Mouse (Mus musculus) adrenal gland, adult 2 months (tissue): ENCODE measurements around the gene Fev. TPM values are rescaled to one million over a fixed set of nuclear protein-coding genes. Genes with fewer than 3 reads are reported as not detected.

Source experiments
- DNase-seq: peaks from one replicate; pipeline ENCODE4 v3.0.0; 2021
- long read RNA-seq: library from polyadenylated mRNA; stranded (forward); transcript quantifications from one replicate; pipeline ENCODE4 v2.0.0, GENCODE M21; 2021
- polyA plus RNA-seq: library from polyadenylated mRNA; depleted of rRNA; stranded (reverse); fragments of >200 nt; gene quantifications from 2 replicates; pipeline ENCODE4 v1.2.3, GENCODE M21; 2012; rRNA removed
- total RNA-seq, 2 experiments: library from RNA; stranded (reverse); gene quantifications; 2 replicates each; pipeline ENCODE4 v1.2.3; 2021

The Fev gene
- 1 to 10 TPM; 1.3 to 2.0 TPM for total RNA-seq
- polyA plus RNA-seq, result 1.8 and 3.1 TPM in 2 replicates
- long read RNA-seq, partial matches to known transcripts, result 0 of 2 reads
- long read RNA-seq, other reads (novel, unspliced or antisense), result 0 of 2 reads

DNA sequence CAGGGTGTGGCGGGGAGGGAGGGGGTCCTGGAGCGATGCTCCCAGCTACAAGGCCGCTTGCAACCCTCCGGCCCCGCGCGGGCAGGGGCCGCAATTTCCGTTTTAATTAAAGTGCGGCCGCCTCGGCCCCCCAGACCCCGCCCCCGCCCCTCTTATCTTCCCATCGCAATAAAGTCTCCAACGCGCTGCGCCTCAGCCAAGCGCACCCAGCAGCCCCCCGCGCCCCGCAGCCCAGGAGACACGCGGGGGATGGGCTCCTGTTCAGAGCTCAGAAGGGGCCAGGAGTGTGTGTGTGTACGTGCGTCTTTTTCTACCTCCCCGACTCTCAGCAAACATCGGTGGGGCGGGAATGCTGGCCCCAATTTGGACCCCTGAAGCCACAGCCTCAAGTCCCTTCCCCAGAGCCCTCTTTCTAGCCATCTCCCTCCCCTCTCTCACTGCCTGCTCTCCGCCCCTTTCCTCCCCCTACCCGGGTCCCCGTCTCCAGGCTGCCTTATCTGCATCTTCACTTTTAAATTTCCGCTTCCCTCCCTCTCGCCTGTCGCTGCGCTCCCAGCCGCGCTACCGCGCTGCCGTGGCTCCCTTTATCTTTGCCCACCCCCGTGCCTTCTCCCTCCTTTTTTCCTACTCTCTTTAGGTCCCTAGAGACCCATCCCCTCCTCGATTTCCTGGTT is at the start of gene Fev:
Fev (minus strand) TSS at position 51 of the 674 bp plus-strand sequence.
- no peak for DNase-seq

DNA sequence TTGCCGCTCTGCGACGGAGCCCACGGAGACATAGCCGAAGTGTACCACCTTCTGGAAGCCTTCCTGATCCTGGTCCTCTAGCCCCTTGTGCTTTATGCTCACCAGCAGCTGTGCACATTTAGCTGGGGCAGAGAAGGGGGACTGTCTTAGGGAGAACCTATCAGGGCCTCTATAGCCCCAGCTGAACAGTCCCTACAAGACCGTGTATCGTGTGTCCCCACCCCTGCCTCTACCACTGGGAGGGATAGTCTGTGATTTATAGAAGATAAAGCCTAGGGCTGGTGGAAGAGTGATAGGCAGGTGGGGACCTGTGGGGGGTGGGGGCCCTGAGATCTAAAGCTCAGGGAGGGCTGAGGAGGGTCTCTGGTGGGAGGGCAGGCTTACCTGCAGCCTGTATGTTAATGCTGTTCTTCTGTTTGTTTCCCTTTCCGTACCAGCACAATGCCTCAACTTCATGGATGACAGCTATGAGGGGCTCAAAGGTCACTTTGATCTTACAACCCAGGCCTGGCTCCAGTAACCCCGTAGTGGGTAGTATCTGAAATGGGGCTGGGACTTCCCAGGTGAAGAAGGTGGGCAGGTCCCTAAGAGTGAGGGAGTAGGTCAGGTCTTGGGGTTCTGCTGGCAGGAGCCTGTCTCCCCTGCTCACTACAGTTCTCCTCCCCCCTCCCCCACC is 42.5 kb upstream of the Fev start:
- no peak for DNase-seq

DNA sequence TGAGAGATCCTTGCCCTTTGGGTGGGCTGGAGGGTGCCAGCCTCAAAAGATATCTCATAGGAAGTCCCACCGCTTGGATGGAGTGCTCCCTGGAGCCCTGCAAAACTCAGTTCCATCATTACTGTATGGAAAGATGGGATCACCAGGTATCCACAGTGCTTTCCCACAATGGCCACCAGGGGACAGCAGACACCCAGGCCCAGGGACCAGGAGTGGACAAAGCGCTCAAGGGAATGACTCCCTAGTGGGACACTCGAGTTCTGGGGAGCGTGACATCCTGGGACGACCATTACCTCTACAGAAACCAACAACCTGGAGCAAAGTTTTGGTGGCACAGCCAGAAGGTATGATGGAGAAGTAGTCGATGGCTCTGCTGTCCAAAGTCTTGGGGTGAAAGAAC is 41.5 kb upstream of the Fev start:
- peak; percentile 63 for DNase-seq

DNA sequence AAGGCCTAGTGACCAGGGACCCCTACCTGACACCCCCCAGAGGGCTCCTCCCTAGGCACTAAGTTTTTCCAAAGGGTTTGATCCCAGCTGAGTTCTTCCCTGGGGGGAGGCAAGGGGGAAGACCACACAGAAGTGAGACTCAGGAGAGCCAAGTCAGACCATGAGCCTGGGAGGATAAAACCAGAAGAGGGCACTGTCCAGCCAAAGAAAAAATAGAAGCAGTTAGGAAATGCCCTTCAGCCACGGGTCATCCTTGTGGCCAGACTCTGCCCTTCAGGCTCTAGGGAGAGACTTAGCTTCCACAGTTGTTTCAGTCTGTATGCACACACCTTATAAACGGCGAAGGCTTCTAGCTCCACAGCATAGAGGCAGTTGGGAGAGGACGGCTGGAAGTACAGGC is 39.2 kb upstream of the Fev start:
- no peak for DNase-seq

DNA sequence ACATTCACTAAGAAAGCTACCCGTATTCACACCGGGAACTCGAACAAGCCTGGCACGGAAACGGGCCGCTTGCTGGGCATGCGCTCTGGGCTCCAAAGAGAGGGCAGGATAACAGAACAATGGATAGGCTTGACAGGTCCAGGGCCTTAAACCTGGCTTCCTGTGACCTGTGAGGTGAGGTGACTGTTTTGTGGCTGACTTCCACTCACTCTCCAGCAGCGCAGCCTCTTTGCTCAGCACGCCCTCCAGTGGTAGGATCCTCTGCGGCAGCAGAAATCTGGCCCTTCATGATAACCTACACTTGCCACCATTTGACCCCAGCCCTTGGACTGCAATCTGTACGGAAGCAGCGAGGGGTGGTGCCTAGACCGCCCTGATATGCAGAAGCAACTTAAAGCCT is 30.5 kb upstream of the Fev start:
- no peak for DNase-seq

DNA sequence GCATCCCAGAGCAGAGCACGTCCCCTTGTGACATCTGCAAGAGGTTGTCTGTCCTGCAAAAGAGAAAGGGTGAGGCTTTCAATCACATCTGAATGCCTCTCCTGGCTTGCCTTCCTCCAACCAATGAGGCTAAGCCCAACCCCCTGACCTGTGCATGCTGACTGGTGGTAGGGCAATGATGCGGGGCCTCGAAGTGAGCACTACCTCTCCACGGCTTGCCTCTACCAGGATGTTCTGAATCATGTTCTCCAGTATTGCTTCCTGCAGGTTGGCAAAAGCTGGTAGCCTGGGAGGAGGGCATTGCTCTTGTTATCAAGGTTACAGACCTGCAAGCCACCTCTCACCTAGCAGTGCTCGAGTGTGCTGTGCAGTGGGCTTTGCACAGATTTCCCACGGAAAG is 17.0 kb upstream of the Fev start:
- no peak for DNase-seq

DNA sequence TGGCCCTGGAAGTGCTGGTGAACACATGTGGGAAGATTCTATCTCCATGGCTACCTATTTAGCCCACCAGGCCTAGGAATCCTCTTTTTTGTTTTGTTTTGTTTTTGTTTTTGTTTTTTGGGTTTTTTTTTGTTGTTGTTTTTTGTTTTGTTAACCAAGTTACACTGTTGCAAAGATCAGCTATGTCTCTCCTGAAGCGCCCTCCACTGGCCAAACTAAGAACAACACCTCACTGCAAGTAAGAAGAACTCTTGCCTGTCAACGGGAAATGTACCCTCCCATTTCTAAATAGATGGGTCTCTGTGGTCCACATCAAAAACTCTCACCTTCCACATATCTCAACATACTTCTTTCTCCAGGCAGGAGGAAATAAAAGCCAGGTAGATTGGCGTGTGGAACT is 16.5 kb upstream of the Fev start:
- peak; percentile 34 for DNase-seq

DNA sequence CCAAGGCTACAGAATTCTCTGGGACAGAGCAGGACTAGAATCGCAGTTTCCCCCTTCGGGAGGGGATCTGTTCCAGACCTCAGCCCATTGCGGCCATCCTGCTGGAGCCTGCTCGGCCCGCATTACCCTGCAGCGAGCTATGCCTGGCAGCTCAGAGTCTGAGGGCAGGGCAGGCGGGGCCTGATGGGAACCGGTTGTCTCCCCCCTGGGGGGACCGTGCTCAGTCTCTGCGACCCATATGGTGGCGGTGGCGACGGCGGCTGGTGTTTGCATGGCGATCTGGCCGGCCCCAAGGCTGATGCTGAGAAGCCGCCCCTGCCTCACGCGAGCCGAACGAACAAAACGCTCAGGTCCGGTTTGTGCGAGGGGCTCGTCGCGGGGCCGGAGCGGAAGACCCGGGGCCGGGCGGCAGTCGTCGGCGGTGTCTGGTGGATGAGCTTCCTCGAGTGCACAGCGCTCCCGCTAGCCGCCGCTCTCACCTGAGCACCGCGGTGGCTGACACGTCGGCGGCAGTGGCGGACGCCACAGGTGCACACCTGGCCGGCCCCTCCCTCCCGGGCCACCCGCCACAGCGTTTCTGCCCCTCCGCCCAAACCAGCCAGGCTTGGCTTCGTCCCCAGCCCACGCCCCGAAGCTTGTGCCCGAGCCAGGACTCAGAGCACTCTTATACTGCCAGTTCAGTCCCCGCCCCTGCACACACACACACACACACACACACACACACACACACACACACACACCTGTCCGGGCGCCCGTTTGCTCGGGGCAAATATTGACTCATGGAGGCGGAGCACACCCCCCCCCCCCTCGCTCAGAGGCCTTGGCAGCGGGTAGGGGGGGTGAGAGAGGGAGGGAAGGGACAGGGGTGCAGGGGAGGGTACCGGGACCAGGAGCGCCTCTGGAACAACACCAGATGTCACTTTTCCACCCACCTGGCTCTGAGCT is 15.4 kb upstream of the Fev start:
- DNase-seq, result peak; percentile 43

DNA sequence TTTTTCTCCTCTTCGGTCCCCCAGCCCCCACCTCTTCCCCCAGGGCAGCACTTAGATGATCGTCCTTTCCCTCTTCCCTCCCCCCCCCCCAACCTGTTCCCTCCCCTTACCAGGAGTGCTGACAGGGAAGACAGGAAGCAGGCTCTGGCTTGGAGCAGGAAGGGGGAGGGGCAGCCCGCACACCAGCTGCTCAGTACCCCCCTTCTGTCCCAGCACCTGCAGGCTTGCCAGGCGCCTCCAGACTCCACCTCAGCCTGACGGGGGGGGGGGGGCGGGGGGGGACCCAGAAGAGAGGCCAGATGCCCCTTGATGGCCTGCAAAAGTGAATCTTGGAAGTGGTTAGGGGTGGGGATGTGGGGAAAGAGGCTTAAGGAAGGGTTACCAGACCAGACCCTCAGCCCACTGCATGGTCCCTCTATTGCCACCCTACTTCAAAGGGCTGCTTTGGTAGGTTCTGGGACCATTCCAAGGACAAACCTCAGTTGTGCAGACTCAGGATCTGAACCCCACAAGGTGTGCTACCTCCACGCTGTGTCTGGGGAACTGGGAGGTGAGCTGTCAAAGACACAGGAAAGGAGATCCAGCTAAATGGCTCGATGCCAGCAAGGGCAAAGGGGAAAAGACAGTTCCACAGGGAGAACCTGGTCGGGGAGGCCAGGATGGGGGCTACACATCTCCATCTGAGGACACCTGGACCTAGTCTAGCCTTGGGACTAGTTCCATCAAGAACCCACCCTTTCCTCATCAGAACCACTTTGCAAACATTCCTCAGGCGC is 13.6 kb upstream of the Fev start:
- DNase-seq, result no peak

DNA sequence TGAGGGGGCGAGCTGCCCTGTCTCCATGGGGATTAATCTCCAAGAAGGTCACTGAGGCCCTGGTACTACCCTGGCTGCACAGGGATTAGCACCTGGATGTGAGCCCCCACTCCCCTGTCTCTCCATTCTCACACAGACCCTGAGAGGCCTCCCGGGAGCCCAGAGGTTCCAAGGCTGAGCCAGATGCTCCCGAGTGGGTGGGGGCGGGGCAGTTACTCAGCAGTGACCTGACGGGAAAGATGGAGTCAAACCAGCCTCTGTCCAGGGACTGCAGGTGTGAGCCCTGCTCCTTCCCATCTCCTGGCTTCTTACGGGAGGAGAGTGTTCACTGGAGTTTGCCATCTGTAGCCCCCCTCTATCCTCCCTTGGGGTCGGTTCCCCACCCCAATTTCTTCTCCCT is 12.8 kb upstream of the Fev start:
- no peak for DNase-seq

DNA sequence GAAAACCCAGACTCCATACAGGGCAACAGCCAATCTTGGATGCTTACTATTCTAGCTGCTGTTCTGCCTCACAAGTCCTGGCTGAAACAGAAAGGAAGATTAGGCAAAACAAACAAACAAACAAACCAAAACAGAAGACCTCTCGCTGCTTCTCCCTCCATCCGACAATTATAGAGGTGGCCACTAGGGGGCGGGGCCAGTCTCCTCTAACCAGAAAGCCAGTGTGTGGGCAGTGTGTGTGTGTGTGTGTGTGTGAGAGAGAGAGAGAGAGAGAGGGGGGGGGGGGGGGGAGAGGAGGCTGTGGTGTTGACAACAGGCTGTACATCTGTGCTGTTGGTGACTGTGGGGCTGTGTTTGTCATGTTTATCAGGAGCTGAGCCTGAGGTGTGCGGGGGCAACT is 9.7 kb upstream of the Fev start:
- DNase-seq, result peak; percentile 50

DNA sequence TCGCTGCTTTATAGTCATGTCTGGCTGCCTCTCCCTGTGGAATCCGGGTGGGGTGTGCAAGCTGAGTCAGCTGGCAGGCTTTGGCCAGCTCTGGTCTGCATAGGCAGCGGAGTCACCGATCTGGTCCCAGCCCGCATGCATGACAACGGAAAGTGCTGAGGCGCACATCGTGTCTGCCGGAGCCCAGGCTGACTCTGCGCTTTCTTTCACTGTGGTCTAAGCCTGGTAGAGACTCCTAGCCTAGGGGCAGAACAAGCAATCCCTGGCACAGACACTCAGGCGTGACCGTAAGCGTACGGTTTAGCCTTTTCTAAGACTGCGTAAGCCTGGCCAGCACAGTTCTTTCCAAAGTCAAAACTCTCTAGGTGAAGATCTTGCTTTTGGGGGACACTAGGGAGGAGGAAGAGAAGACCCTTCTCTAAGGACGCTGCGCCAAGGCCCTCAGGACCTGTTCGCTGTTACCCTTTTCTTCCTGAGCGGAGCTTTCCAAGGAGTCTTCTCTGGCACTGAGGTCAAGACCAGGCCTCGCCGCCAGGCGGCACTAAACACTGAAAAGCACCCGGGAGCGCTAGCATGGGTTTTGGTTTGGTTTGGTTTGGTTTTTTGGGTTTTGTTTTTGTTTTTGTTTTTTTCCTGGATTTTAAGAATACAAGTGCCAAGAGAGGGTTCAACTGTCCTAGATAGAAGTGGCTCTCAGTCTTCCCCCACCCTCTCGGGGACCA is 8.1 kb upstream of the Fev start, which contains the start of gene Cryba2:
Cryba2 (minus strand) TSS at position 10 of the 722 bp plus-strand sequence.
- peak; percentile 56 for DNase-seq

DNA sequence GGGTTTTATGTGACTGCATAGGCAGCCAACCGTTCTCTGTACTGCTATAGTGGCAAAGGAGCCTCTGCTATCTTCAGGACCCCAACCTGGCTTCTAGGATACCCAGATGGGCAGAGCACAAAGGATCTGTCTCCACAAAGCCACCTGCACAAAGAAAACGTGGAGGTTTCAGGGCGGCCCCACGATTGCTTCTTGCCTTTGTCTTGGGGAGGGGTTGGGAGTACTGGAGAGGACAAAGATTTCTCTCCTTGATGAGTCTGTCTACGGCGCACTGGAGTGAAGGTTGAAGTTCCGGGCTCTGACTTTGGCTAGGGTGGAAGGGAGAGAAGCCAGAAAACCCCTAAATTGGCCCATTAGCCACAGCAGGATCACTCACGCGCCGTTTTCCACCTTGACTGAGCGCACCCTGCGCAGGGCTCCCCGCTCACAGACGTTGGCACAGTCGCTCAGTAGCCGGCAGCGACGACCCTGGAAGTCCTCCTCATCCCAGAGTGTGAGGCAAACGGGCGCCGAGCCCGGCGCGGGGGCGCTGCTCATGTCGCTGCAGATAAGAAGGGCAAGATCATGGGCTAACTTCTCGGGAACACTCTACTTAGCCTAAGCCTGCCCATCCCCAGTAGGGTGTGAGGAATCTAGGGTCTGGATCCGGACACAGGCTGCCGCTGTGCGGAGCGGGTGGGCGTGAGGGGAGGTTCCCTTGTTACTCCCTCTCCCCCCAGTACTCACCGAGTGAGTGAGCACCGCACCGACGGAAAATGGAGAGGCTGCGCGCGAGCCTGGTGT is 7.3 kb upstream of the Fev start:
- DNase-seq, result no peak

DNA sequence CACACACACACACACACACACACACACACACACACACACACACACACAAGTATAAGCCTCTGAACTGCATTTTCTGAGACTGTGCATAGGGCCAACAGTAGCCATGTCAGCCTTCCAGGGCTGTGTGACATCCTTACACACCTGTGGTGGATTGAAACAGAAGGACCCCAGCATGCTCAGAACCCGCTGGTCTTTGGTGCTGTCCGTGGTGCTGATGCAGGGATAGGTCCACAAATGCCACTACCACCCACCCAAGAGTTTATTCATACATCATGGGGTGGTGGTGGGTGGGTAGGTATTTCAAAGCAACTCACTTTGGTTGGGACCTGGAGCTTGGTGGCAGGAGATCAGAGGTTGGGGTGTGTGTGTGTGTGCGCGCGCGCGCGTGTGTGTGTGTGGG is 6.3 kb upstream of the Fev start:
- no peak for DNase-seq

DNA sequence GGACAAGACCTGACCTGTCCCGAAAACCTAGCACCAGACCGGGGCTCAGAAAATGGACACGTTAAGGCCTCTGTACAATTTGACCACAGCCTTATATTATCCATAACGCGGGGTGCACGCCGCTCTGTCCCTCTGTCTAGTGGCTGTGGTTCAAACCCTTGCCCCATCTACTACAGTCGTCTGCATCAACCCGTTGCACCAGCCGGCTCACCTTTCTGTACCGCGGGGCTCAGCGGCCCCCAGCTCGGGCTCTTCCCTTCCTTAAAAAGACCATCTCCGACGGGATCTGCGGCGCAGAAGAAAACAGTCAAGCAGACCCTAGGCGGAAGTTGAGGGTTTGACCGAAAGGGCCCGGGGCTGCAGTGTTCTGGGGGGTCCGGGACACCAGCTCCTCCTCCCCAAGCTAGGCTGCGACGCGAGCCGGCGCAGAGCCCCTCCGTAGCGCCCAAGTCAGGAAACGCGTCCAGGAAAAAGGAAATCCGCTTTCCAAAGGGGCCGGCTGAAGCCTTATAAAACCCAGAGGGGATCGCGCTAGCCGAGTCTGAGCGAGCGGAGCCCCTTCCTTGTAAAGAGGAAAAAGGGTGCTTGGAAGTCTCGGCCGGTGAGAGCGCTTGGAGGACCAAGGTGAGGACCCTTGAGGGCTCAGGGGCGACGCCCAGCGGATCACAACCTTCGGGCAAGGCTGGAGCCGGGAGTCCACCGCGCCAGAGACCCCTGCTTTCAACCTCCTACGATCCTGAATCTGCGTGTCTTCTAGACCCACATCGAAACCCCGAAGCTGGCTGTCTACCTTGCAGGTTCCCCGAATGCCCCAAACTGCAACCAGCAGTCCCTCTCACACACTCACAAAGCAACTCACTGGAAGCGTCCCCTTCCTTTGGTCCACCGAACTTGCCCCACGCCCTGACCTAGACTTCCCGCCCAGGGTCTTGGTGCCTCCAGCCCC is 750 bp downstream of the Fev start:
- DNase-seq, result no peak

DNA sequence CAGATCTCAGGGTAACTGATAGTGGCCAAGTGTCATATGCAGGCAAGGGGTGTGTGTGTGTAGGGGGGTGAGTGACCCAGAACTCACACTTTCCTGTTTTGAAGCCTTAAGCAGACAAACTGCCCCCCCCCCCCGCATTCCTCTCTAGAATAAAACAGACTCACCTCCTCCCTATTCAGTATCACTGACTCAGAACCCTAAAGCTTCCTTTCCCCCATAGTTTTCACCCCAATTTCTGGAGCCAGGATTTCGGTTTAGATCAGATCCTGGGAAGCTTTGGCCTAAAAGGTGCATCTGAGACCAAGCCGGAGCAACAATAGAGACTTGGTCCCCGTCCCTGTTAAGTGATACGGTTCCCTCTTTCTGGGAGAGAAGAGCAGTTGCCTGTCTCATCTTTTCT is 1.8 kb downstream of the Fev start:
- DNase-seq, result no peak

DNA sequence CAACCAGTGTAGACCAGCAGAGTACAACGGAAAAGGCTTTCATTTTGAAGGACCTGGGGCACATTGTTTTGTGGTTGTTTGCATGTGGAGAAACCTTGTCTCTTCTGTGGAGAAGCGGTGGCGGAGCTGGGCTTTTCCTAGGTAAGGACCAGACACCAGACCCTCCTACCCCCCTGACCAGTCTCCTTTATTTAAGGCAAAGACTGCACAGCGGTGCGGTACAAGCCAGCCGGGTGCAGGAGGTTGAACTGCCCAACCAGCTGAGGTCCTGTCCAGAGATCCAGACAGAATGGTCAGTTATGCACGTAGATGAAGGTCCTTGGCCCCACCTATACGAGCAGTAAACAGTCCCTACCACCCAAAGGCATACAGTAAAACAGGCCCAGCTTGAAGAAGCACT is 2.4 kb downstream of the Fev start:
- no peak for DNase-seq

DNA sequence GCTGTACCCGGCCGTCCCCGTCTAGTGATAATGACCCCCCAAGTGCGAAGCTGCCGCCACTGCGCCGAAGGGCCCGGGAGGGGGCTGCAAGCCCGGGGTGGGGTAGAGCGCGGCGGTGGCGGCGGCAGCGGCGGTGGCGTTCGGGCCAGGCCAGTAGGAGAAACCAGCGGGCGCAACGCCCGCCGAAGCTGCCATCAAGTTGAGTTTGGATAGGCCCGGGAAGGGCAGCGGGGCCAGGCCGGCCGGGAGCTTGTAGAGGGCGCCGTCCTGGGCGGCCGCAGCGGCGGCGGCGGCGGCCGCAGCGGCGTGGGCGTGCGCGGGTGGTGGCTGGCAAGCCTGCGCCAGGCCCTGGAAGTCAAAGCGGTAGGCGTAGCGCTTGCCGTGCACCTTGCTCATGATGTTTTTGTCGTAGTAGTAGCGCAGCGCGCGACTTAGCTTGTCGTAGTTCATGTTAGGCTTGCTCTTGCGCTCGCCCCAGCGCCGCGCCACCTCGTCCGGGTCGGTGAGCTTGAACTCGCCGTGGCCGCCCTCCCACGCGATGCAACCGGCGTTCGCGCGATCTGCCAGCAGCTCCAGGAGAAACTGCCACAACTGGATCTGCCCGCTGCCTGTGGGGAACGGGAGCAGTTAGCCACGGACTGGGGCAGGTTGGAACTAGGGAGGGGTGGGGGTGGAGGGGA is 3.0 kb downstream of the Fev start:
- DNase-seq, result peak; percentile 45
